Mouse (Mus musculus) monocyte, adult 59 days (primary cell): ENCODE results near the gene Pak1ip1. TPM values are rescaled to one million over a fixed set of nuclear protein-coding genes. Genes with fewer than 3 reads are reported as not detected.

ENCODE experiments used
- total RNA-seq, 2 experiments: library from RNA; stranded (reverse); gene quantifications; one replicate each; pipeline ENCODE4 v1.2.4; 2023

Gene Pak1ip1
- total RNA-seq, result 10 to 100 TPM; 78.0 to 79.2 TPM

DNA sequence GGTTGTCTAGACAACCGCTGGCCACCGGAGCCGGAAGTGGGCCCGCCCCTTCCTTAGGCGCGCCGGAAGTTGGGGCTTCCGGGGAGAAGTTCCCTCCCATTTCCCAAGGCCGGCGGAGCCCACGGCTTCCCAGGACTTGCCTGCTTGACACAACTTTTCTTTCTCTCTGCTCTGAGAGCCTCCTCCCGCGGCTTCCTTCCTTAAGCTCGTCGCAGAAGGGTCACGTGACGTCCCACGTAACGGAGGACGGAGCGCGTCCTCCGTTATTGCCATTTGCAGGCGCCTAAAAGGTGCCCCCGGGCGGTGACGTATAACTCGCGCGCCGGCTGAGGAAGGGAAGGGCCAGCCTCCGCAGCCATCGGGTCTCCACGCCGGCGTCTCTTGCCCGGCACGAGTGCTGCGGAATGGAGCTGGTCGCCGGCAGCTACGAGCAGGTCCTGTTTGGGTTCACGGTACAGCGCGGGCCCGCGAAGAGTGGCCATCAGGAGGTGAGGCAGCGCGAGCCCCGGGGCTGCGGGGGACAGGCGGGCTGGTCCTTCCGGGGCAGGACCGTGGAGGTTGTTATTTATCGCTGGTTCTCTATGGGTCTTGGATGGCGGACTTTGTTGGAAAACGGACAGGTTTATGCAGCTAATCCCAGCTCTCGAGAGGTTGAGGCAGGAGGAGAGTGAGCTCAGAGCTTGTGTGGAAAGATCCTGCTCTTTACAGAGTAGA is at the start of gene Pak1ip1:
TSS of gene Pak1ip1 (plus strand) at position 98 of the 714 bp plus-strand sequence.

GRCm38 (mm10) chr13:41015829-41016634 is 15.2 kb downstream of the Pak1ip1 start, which contains the start of gene Tmem14c:
TSS of gene Tmem14c (plus strand) at chr13:41016292.

Other genes starting within 250 kb of the Pak1ip1 start
- gene Gcnt2, start 141.3 kb upstream of the Pak1ip1 start, total RNA-seq, result 10 to 100 TPM; 63.7 to 70.9 TPM
- 100 to 1,000 TPM; 134 to 137 TPM for gene Tmem14c, start 15.3 kb downstream of the Pak1ip1 start, total RNA-seq
- gene Mak, start 78.7 kb downstream of the Pak1ip1 start, total RNA-seq, result not detected
- not detected for gene Gcm2, start 110.0 kb downstream of the Pak1ip1 start, total RNA-seq
- gene Sycp2l, start 113.3 kb downstream of the Pak1ip1 start, total RNA-seq, result not detected
- not detected for gene Elovl2, start 219.4 kb downstream of the Pak1ip1 start, total RNA-seq
- 1 to 10 TPM; 7.6 TPM for gene Smim13, start 248.8 kb downstream of the Pak1ip1 start, total RNA-seq